Mouse (Mus musculus): ENCODE measurements around the gene Pakap. TPM values are rescaled to one million over a fixed set of nuclear protein-coding genes. Genes with fewer than 3 reads are reported as not detected.

Gene Pakap
- polyA plus RNA-seq, 1 experiment from 2014 or later: 1.6 TPM

DNA sequence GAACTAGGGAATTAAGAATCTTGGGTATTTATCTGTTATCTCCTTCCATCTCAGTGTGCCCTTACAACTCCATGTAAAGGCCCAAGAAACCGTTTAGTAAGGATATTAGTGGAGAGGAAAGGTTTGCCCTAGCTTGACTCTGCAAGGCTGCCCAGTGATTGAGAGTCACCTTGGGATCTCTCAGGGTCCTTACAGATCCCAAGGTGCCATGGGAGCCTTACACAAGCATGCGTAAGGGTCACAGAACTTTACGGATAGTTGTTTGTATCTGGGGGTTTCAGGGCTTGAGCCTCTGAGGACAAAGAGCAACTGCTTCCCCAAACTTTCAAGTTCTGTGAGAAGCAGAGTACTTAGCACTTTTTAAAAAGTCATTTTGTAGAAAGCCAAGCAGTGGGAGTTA lies 6.2 kb downstream of the Pakap start:
- DNase-seq (ENCODE audit: low read depth, low spot score): no peak
- ATAC-seq: no peak
- ChIA-PET POLR2A (no interaction called here), CTCF (no interaction called here)
- in situ Hi-C loops (cut with MboI; ENCODE audit: low pct_unique_long_range_greater_than_20kb): no loop called here
- no peaks in the 10 kb centered on the region for H3K27me3 ChIP-seq
- no peak for TF ChIP-seq CTCF (IDR thresholded peaks at IDR 0.05)

DNA sequence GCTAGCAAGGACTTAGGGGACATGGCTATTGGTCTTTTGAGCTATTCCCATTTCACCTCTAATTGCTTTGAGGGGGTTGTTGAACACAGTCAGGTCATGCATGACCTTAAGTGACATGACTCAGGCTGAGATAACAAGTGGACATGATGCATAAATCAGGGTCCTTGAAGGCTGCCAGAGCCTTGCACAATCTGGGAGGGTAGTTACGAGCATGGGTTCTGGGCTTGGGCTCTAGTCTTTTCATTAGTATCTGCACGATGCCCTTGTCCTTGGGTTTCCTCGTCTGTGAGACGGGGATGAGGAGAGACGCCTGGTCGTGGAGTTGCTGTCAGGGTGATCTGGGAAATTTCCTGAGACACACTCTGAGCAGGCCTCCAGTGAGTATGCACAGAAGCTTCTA lies 6.7 kb downstream of the Pakap start:
- ATAC-seq (no peak), DNase-seq (ENCODE audit: low read depth, low spot score) (no peak)
- no peak for TF ChIP-seq CTCF (IDR thresholded peaks at IDR 0.05)
- ChIA-PET CTCF (no interaction called here), POLR2A (interaction anchor here (0.7 kb wide), 1 partner anchor 449 kb away, joined by 4 read pairs; no protein-coding TSS in a partner anchor)
- in situ Hi-C loops (cut with MboI; ENCODE audit: low pct_unique_long_range_greater_than_20kb): no loop called here
- H3K27me3 ChIP-seq: no peaks in the 10 kb centered on the region

- POLR2A ChIA-PET: no interaction called here
- CTCF ChIA-PET: no interaction called here
- in situ Hi-C loops (cut with MboI; ENCODE audit: low pct_unique_long_range_greater_than_20kb): no loop called here
- no peak for TF ChIP-seq CTCF (IDR thresholded peaks at IDR 0.05)
- no peaks in the 10 kb centered on the region for H3K27me3 ChIP-seq
- DNase-seq (ENCODE audit: low read depth, low spot score) (no peak), ATAC-seq (no peak)
Observed at GRCm38 (mm10) chr4:57575686-57576085, 7.7 kb downstream of the Pakap start.

GRCm38 (mm10) chr4:57576095-57576494 lies 8.1 kb downstream of the Pakap start:
- TF ChIP-seq CTCF (IDR thresholded peaks at IDR 0.05): no peak
- in situ Hi-C loops (cut with MboI; ENCODE audit: low pct_unique_long_range_greater_than_20kb): no loop called here
- CTCF ChIA-PET: no interaction called here
- DNase-seq (ENCODE audit: low read depth, low spot score) (no peak), ATAC-seq (no peak)
- POLR2A ChIA-PET: no interaction called here
- no peaks in the 10 kb centered on the region for H3K27me3 ChIP-seq

GRCm38 (mm10) chr4:57579683-57580082 lies 11.7 kb downstream of the Pakap start:
- in situ Hi-C loops (cut with MboI; ENCODE audit: low pct_unique_long_range_greater_than_20kb): no loop called here
- no peak for TF ChIP-seq CTCF (IDR thresholded peaks at IDR 0.05)
- ChIA-PET POLR2A (no interaction called here), CTCF (no interaction called here)
- DNase-seq (ENCODE audit: low read depth, low spot score) (no peak), ATAC-seq (no peak)
- no peaks in the 10 kb centered on the region for H3K27me3 ChIP-seq

DNA sequence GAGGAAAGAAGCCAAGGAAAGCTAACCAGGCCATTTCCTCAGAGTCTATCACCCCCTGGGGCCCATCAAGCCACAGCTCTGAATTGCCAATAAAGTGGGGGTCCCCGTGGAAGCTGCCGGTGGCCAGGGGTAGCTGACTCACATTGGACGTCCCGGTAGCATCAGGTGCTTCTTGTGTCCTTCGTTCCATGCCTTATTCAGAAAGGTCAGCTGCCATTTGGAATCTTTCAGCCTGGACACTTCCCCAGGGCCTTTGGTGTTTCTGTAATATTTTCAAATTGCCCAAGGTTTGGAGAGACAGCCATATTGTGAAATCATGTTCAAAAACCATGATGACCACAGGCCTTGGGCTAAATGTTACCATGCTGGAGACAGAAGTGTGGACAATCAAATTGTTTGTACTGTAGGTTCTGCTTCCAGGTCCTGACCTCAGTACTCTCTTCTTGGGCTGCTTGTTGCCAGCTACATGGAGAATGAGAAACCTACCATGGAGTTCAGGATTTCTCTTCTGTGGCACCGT lies 17.4 kb downstream of the Pakap start:
- no peak for TF ChIP-seq CTCF (IDR thresholded peaks at IDR 0.05)
- POLR2A ChIA-PET: no interaction called here
- in situ Hi-C loops (cut with MboI; ENCODE audit: low pct_unique_long_range_greater_than_20kb): no loop called here
- no peaks in the 10 kb centered on the region for H3K27me3 ChIP-seq
- CTCF ChIA-PET: interaction anchor here (1.3 to 1.4 kb wide), 2 partner anchors 8 to 48 kb away, joined by 3 to 4 read pairs; no protein-coding TSS in a partner anchor
- DNase-seq (ENCODE audit: low read depth, low spot score) (no peak), ATAC-seq (no peak)

- in situ Hi-C loops (cut with MboI; ENCODE audit: low pct_unique_long_range_greater_than_20kb): no loop called here
- ChIA-PET CTCF (interaction anchor here (1.2 kb wide), 1 partner anchor 123 kb away, joined by 3 read pairs; no protein-coding TSS in a partner anchor), POLR2A (no interaction called here)
- DNase-seq (ENCODE audit: low read depth, low spot score): no peak
- ATAC-seq: no peak
- no peak for TF ChIP-seq CTCF (IDR thresholded peaks at IDR 0.05)
- no peaks in the 10 kb centered on the region for H3K27me3 ChIP-seq
Observed at GRCm38 (mm10) chr4:57586933-57587658, 19.1 kb downstream of the Pakap start.

- DNase-seq (ENCODE audit: low read depth, low spot score) (no peak), ATAC-seq (no peak)
- in situ Hi-C loops (cut with MboI; ENCODE audit: low pct_unique_long_range_greater_than_20kb): no loop called here
- no peaks in the 10 kb centered on the region for H3K27me3 ChIP-seq
- no peak for TF ChIP-seq CTCF (IDR thresholded peaks at IDR 0.05)
- ChIA-PET POLR2A (no interaction called here), CTCF (no interaction called here)
Observed at GRCm38 (mm10) chr4:57588356-57588755, 20.4 kb downstream of the Pakap start.

DNA sequence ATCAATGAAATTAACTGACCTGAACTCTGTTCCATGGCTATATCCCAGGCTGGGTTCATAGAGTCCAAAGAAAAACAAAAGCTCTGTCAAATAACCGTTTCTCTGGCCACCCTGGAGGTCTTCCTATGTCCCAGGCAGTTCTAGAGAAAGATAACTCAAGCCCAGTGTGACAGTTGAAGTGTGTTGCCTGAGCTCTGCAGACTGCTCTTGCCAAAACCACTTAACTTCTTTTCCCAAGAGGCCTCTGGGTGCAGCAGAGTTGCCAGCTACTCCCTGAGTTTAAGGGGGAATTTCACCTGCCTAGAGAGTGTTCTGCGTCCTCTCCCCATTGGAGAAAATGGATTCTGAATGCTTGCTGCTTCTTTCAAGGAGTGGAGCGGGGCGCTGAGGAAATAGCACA lies 24.8 kb downstream of the Pakap start:
- no peak for DNase-seq (ENCODE audit: low read depth, low spot score)
- in situ Hi-C loops (cut with MboI; ENCODE audit: low pct_unique_long_range_greater_than_20kb): no loop called here
- H3K27me3 ChIP-seq: no peaks in the 10 kb centered on the region
- ATAC-seq: no peak
- POLR2A ChIA-PET: no interaction called here
- CTCF ChIA-PET: interaction anchor here (0.7 to 1.0 kb wide), 3 partner anchors 8 to 15 kb away, joined by 3 to 4 read pairs (median 3); no protein-coding TSS in a partner anchor
- no peak for TF ChIP-seq CTCF (IDR thresholded peaks at IDR 0.05)

DNA sequence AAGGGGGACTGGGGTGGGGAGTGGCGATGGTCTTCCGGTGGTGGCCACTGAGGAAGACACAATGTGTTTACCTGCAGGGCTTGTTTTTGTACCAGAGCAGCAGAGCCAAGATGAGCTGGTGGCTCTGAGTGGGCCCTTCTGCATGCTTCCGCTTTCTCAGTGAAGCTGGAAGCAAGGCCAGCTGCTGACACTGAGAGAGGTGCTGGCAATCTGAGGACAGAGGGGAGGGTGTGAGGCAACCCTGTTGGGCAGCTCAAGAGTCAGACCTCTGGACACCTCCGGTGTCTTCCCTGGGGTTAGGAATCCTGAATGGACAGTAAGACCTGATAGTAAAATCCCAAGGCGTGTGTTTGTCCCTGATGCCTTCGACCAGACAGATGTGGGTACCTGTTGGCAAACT lies 32.0 kb downstream of the Pakap start:
- no peaks in the 10 kb centered on the region for H3K27me3 ChIP-seq
- ATAC-seq (no peak), DNase-seq (ENCODE audit: low read depth, low spot score) (no peak)
- ChIA-PET CTCF (no interaction called here), POLR2A (no interaction called here)
- in situ Hi-C loops (cut with MboI; ENCODE audit: low pct_unique_long_range_greater_than_20kb): no loop called here
- TF ChIP-seq CTCF (IDR thresholded peaks at IDR 0.05): no peak

DNA sequence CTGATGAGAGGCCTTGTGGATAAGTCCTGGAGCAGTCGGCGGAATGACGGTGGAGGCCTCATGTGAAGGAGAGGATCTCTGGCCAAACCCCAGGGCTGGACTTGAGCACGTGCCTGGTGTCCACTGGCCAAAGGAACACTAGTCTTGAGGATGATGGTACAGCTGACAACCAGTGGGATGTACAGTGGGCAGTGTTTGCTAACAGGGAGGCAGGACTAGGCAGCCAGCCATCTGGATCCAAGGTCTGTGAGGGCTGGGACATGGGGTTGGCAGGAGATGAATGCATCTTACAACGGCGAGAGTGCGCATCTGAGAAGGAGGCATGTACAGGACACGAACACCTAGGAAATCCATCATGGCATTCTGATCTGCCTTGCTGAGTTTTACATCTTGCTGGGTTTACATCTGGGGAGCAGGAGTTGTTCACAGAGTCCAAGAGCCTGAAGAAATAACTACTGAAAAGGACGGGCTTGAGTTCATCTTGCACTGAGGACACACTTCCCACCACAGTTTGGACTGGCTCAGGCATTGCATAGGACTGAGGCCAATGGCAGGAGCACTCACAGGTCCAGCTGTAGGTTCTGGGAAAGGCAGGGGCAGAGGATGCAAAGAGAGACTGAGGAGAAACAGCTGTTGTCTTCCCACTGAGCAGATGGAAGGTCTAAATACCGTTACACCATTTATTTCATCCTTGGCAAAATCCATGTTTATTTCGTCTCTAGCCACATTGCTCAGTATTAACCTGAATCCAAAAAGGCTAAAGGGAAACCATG lies 32.9 kb downstream of the Pakap start:
- ChIA-PET CTCF (interaction anchor here (1.7 to 2.1 kb wide), 2 partner anchors 8 to 149 kb away, joined by 4 to 5 read pairs; no protein-coding TSS in a partner anchor), POLR2A (no interaction called here)
- ATAC-seq (no peak), DNase-seq (ENCODE audit: low read depth, low spot score) (no peak)
- in situ Hi-C loops (cut with MboI; ENCODE audit: low pct_unique_long_range_greater_than_20kb): no loop called here
- no peaks in the 10 kb centered on the region for H3K27me3 ChIP-seq
- TF ChIP-seq CTCF (IDR thresholded peaks at IDR 0.05): no peak
